Mouse (Mus musculus) heart, postnatal 0 days (tissue): ENCODE data around the gene Vmn2r90.

Source experiments
- CTCF ChIP-seq: IDR thresholded peaks from 2 replicates; pipeline ENCODE4 v1.5.1; 2016; ENCODE audit warnings: antibody characterized with exemption, control low read depth, low read depth
- EP300 ChIP-seq: IDR thresholded peaks from 2 replicates; pipeline ENCODE4 v1.6.1; 2016; ENCODE audit warnings: antibody characterized with exemption, low read depth

DNA sequence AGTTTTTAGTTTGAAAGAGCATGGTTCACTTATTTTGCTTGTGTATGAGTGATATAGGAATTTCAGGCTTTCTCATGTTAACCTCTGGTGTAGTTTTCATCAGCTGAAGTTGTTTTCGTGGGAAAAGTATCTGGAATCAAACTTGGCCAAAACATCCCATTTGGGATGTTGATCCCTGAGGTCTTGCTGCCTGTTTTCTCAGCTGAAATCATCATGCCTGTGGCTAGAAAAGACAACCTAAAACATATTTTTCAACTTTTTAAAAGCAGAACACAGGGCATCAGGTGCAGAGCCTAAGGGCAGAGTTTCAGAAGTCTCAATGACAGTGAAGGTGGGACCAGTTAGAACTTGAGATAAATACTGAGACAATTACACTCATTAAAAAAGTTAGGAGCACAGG lies at the start of gene Vmn2r90:
- TF ChIP-seq CTCF: no peak
- TF ChIP-seq EP300: no peak
